Mouse (Mus musculus): Measurements from ENCODE around the gene Ralgps1.
"Not testable (repeated sequence)": the region's sequence is repeated elsewhere in the genome, so short reads cannot be mapped to it uniquely, and the experiment has no call there.

Gene Ralgps1

DNA sequence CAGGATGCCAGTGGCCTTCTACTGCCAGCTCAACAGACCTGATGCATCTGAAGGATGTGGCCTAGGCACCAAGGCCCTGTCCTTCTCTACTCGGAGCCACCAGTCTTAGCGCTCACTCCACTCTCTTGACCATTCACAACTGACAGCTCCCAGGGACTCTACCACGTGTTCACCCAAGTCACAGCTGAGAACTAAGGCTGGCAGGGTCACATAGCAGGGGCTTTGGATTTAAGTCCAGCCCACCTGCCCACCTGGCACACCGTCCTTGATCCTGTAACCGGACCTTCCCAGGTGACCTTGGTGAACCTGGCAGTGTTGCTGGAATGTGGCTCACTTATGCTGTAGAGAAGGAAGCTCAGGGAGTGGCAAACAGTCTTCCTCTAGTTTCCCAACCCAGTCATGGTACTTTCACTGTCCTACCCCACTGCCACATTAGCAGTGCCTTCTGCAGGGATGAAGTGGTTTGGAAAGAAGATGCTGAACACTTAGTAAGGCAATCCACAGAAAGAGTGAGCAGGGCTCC is 156.0 kb downstream of the Ralgps1 start:
- DNase-seq (ENCODE audit: extremely low spot score) = no peak

DNA sequence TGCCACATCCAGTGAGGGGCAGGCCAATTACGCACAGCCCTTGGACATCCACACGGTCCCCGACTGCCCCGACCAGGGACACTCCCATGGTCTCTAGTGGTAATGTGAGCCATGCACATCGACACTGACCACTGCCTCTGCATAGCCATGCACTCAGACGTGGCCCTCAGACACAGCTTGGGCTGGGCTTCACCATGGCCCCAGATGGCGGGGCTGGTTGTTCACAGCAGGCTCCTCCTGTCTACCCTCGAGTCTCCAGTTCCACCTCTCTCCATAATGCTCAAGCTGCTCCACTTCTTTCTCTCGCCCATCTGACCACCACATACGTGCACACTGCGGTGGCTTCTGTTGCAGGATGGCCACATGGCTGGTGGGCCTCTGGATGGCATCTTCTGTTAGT is 160.0 kb downstream of the Ralgps1 start:
- DNase-seq (ENCODE audit: extremely low spot score) = not testable (repeated sequence)

DNA sequence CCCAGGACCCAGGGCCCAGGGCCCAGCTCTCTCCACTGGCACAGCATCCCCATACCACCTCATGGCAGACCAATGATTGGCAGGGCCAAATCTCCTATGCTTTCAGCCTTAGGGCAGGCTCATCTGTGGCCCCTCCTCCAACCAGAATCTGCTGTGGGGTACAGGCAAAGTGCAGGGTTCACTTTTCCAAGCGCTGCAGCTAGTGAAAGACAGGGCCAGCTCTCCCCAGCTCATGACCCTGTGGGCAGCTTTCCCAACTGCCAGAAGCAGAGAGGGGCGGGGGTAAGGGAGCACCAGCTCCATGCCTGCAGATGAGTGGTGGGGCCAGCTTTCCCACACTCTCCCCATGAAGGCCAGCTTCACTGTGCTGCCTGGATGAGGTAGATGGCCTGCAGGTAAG is 160.4 kb downstream of the Ralgps1 start:
- DNase-seq (ENCODE audit: extremely low spot score) = no peak

DNA sequence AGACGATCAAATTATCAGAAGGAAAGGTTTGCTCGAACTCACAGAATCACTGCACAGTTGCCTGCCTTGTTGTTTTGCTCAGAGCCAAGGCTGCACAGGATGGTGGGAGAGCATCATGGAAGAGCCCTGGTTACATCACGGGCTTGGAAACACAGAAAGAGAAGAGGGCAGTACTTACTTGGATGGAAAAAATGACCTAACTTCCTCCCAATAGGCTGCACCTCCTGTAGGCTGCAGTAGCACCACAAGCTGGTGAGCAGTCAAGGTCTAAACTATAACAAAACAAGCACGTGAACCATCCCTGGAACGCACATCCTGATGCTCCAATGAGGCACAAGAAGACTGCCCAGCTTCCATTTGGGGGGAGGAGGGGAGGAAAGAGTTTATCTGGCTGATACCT is 163.2 kb downstream of the Ralgps1 start:
- DNase-seq (ENCODE audit: extremely low spot score) = no peak

DNA sequence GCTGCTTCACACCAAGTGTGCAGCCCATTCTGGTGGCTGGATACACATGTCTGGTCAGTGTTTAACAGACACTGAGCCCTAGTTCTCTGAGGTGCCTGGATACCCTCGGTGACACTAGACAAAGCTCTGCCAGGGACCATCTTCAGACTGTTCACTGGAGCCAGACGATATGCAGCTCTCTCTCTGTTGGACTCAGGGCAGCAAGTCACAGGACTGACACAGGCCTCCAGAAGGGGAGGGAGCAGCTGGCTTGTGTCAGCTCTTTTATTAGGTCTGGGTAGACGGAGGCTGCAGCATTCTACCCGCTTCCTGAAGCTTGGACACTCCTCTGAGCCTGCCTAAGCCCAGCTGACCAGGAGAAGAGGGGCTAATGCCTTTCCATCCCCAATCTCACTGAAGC is 164.2 kb downstream of the Ralgps1 start:
- no peak for DNase-seq (ENCODE audit: extremely low spot score)

DNA sequence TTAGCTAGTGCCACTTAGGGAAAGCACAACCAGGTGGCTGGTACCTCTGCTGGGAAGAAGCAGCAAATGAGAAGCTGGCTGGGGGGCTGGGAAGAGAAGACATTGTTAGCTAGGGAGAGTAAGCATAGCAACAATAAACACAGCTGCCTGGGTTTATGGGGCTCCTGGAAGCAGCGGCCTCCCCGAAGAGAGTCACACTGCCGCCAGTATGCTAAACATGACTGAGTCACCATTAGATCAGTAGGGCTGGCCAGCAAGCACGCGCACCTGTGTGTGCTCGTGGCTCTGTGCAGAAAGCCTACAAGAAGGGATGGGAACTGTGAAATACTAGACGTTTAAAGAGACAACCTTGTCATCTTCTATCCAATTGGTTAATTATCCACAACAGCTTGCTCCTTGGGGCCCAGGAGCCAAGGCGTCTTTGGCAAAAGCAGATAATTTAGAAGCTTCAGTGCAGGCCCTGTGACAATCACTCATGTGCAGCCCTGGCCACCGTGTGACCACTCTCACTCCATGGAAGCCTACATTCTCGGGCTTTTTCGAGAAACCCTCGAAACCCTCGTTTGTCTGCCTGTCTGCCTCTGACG is 165.3 kb downstream of the Ralgps1 start:
- no peak for DNase-seq (ENCODE audit: extremely low spot score)

DNA sequence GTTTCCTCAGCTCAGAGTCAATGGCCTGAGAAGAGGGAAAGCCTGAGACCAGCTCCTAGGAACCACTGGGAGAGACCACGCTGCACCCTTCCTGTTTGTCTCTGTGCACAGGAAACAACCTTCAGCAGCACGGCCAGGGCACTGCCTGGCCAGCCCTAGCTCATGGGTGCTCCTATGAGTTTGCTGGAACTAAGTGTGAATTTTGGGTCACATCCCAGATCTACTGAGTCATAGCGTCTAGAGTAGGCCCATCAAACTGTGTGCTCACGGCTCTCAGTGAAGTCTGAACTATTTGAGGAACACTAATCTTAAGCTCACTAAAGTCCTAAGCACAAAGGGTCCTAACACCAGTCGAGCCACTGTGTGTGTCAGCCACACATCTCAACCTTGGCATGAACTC is 166.3 kb downstream of the Ralgps1 start:
- no peak for DNase-seq (ENCODE audit: extremely low spot score)

DNA sequence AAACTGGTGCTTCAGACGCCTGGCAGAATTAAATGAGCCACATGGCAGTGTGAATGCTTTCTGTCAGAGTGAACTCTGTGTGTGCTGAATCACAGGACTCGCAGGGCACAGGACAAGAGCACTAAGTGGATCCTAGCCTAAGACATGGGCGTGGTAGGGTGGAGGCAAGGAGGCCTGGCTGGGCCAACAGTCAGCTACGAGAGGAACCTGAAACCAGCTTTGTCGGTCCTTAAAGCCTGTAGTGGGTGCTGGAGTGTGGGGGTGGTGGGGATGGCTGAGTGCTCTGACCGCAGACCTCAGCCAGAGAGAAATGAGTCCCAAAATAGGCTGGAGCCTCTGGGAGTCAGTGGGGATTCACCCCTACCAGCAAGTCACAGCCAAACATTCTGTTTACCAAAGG is 168.0 kb downstream of the Ralgps1 start:
- no peak for DNase-seq (ENCODE audit: extremely low spot score)

DNA sequence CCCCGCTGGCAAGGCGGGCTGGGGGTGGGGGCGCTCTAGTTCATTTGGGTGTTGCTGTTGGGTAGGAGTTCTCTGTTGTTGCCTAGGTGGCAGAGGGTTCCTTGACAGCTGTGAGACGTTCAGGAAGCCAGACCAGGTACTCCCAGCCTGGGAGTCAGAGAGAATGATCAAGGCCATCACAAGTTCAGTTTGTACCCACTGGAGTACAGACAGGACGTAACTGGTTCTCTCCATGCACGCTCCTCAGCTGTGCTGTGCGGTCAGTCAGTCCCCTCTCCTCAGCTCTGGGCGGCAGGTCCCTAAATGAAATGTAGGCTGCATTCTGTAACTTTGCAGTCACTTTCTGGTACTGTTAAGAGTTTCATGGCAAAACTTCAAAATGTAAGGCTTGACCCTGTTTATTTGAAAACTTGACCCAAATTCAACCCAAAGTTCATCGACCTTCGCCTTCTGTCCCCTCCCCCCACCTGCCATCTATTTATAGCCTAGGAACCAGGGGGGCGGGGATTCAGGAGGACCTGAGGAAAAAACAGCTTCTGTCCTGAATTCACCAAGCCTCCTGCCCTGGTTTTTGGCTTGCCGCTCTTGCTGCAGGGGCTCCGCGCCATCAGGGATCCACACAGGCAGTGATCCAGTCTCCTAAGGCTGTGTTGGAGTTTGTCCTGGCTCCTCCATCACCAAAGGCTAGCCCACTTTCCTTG is 170.8 kb downstream of the Ralgps1 start:
- no peak for DNase-seq (ENCODE audit: extremely low spot score)

DNA sequence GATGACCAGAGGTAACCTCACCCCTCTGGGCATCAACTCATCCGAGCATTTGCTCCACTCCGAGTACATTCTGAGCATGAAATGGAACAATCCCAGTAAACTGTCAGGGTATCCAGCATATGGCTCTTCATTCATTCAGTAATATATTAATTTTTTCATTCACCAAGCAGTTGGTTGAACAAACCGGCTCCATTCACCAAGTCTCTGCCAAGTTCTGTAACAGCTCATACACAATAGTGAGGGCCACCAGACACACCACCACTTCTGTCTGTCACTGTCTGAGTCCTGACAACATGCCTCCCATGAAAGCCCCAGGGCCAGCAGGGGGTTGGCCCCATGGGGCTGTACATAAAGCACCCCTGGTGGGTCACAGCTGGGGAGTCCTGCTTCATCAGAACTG is 181.3 kb downstream of the Ralgps1 start:
- no peak for DNase-seq (ENCODE audit: extremely low spot score)

DNA sequence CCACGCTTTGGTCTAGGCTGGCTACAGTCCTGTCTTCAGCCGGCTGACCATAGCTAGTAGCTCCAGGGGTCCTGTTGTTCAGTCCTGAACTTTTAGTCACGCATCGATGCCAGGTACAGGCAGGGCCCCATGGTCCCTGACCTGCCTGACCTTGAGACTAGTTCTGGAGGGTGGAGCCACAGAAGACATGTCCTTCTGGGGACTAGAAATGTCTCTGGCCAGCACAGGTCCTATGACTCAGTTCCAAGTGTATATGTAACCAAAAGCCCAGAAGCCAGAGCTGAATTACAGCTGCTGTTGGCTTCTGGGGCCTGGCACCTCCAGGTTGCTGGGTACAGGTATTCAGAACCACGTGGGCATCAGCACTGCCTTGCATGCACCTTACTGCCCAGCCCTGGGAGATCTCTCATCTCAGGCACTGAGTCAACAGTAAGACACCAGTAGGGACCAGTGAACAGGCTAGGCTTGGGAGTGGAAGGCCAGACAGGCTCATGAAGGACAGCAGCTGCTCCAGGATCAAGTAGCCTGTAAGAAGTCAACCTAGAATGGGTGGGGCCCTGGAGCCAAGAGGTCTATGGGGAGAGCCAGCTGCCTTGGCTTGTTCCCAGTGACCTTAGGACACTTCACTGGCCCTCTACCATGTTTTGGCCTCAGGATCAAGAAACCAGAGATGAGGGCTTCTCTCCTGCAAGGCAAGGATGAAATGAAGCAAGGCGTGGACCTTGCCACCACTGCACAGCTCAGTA is 182.2 kb downstream of the Ralgps1 start:
- DNase-seq (ENCODE audit: extremely low spot score) = no peak

DNA sequence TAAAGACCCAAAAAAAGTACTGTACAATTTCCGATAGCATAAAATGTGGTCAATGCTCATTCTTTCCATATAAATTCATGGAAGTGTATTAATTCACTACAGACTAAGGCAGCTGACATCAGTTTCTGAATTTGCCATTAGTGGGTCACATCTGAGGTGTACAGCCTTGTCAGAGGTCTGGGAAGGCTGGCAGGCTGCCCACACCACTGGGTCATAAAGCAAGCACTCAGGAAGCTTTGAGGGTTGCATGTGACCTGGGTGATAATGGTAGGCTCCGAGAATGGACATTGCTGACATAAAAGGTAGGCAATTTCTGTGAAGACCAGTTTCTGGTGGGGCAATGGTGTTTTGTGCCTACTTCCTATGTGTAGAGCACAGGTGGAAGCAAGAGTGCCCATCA is 183.4 kb downstream of the Ralgps1 start:
- DNase-seq (ENCODE audit: extremely low spot score) = no peak

DNA sequence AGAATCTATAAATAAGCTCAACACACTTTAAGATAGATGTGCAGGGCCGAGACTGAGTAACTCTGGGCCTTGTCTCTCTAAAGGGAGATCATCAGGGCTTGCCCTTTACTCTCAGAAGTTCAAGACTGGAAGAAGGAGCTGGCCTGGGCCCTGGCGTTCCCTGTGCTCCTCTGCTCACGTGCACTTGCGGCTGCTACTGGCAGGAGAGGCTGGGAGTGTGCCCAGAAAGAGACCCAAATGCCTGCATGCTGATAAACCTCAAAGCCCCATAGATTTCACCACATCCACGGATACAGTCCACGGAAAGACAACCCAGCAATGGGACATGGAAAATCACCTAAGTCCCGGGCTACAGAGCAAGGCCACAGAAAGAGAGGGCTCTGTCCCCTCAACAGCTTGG is 184.8 kb downstream of the Ralgps1 start:
- DNase-seq (ENCODE audit: extremely low spot score) = no peak

DNA sequence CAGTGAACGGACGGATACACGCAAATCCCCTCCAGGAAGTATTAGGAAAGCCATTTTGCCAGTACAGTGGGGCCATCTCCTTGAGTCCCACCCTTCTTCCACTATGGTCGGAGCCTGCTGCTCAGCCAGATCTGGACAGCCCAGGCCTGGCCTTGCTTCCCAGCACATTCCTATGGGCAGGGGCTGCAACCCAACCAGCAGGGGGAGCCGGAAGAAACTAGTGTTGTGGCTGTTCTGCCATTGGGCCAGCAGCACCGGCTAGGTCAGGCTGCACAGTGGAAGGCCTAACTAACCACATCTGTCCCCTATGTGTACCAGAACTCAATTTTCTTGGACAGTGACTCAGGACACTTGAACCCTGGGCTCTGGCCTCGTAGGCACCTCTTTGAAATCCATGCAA is 186.0 kb downstream of the Ralgps1 start:
- DNase-seq (ENCODE audit: extremely low spot score) = peak; percentile 36

DNA sequence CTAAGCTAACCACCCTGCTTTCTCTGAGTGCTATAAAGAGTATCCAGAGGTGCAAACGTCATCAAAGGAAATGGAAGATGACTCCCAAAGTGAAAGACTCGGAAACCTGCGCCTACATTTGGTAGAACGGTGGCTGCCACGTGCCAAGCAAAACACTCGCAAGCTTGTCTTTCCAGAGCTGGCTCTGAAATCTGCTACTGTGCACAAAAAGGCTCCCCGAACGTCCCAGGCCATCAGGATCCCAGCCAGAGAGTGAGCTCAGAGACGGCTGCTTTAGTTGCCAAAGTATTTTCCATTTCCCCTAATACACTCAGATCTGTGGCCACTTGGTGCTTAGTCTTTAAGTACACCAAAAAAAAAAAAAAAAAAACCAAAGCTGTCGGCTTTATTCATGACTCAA is 186.6 kb downstream of the Ralgps1 start:
- DNase-seq (ENCODE audit: extremely low spot score) = no peak

DNA sequence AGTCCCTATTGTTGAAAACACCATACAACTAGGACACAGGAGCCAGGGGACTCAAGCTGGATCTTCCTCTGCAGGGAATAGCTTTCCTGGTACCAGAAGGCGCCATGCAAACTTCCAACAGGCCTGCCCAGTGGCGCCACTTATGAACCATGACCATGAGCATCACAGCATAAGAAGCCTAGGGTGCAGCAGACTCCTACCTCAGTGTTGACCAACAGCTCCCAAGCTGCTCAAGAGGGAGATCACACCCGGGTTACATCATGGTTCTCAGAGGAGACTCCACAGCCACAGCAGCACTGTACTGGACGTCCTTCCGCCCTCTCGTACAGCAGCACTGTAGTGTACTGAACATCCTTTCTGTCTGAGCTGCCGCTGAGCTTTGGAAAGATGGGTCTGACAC is 188.0 kb downstream of the Ralgps1 start:
- DNase-seq (ENCODE audit: extremely low spot score) = no peak

DNA sequence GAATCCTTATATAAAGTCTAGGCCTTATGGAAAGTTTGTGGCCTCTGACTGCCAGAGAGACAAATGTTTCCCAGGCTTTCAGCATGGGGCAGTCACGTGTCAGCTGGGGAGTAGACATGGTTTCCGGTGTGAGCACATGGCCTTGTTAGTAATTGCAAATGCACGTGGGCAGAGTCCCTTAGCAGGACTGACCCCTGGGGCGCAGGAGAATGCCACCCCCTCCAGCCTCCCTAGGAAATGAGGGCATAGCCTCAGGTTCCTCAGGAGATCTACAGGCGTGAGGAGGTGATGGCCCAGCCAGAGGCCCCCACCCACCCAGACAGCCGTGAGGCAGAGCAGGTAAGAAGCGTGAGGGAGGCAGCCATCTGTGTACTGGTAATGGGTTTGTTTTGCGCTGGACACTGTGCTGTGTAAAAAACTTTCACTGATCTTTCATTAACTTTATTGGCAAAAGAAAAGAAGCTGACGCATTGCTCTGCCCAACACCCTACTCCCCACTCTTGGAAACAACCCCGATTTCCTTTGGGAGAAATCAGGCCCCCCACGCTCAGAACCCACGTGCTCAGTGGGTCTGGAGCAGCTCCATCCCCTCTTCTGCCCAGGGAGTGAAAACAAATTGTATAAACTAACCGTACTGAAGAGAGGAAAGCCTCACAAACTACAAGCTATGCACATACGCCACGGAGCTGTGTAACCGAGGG is 191.2 kb downstream of the Ralgps1 start:
- DNase-seq (ENCODE audit: extremely low spot score) = no peak

DNA sequence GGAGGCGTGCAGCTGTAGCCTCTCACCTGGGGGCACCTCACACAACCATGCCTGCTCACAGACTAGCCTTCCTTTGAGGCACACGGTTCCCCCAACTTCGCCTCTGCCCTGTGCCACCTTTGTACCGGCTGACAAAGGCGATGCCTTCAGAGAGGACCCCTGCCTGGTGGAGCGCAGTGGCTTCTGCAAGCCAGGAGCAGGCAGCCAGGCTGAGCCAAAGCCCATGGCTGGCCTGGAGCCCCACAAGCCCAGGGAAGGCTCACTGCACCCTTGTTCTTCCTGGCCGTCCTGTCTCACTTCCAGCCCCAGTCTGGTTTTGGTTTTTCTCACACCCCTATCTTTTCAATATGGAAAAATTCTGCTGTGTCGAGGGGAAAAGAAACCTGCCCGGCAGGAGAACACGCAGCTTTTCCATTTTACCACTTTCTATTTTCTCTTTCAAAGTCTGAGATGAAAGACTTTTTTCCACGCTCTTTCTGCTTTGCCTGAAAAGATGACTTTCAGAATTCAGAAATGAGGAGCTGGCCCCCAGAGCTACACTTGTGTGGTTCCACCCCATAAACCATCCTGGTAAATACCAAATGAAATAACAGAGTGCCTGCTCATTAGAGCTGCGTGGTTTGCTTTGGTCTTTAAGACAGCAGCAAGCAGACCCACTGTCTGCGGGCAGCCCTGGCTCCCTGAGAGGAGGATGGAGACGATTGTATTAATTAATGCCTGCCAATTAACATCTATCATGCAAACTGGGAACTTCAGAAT is 191.9 kb downstream of the Ralgps1 start:
- DNase-seq (ENCODE audit: extremely low spot score) = no peak

DNA sequence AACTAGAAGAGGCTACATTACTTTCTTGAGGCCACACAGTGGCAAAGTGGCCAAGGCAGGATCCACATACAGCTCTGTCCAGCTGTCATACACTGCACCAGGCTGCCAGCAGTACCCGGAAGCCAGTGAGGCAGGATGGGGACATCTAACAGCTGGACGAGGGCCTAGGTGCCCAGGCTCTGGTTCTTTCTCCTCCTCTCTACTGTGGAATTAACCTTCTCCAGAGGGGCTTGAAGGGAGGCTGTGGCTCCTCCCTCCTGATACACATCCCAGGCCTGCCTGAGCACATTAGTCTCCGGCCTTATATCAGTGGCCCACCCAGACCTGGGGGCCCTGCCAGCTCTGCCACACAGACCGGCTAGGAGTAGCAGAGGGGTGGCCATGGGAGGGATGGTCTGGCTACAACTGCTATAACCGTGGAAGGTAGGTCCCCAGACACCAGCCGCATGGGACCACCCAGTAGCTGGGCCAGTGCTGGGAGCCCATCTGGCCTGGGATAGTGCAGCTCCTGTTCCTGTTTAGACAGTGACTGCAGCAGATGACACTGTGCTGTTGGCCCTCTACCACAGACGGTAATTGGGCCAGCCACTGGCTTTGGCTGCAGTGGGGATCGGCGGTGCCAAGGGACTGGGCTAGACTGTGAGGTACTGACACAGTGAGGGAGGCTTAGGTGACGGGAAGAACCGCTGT is 192.9 kb downstream of the Ralgps1 start:
- DNase-seq (ENCODE audit: extremely low spot score) = no peak

DNA sequence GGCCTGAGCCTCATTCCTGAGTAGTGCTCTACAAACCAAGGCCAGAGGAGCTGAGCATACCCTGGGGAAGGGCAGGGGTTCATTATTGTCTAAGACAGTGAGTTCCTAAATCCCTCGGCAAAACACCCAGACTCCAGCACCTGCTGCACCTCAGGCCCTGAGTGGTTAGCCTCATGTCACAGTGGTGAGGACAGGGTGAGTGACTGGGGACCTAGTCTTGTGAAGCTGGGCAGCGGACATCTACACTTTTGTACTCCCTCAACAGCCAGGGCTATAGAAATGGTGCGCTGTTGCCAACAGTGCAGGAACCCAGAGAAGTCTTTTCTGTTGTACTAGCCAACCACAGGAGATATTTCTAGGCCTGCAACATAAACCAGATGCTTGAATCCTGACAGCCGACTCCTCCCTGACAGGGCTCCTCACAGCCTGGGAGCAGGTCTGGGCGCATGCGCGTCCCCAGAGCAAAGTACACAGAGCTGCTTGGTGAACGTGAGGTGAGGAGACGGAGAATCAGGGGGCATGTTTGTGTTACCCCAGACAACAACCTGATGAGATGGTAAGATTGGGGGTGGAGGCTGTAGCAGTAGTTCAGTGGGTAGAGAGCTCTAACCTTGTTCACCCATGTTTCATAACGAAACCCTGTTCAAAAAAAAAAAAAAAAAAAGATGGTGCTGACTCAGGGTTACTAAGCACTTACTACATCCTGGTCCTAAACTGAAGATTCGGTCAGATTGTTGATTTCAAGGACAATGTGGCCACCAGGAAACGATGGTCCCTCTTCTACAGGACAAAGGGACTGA is 193.6 kb downstream of the Ralgps1 start:
- no peak for DNase-seq (ENCODE audit: extremely low spot score)

Measured in embryo, embryonic 9.5 days (tissue).